Mouse (Mus musculus) C2C12 (cell line): ENCODE data around the gene 4930507D05Rik. TPM values are rescaled to one million over a fixed set of nuclear protein-coding genes. Genes with fewer than 3 reads are reported as not detected.
"Not testable (repeated sequence)": the region's sequence is repeated elsewhere in the genome, so short reads cannot be mapped to it uniquely, and the experiment has no call there.

ENCODE experiments used
- H3K27me3 ChIP-seq: one replicate; pipeline ENCODE4 v1.6.1; 2011; ENCODE audit not compliant: control insufficient read depth, insufficient read depth, insufficient read length
- H3K36me3 ChIP-seq: one replicate; pipeline ENCODE4 v1.6.1; 2011; ENCODE audit not compliant: control insufficient read depth, insufficient read depth
- H3K4me3 ChIP-seq: one replicate; pipeline ENCODE4 v1.5.1; 2011; ENCODE audit warnings: mild to moderate bottlenecking, control low read depth; ENCODE audit not compliant: poor library complexity, insufficient read depth, severe bottlenecking
- H3K79me2 ChIP-seq: one replicate; pipeline ENCODE4 v1.6.1; 2011; ENCODE audit not compliant: control insufficient read depth, insufficient read depth
- H3K79me3 ChIP-seq: one replicate; pipeline ENCODE4 v1.6.1; 2011; ENCODE audit warnings: low read depth, control low read depth
- H3ac ChIP-seq: one replicate; pipeline ENCODE3; 2011; ENCODE audit warnings: low read depth; ENCODE audit not compliant: control insufficient read depth, insufficient read length
- CEBPB ChIP-seq: IDR thresholded peaks from one replicate; pipeline ENCODE4 v1.6.1; 2011; ENCODE audit warnings: low read depth, mild to moderate bottlenecking, control low read depth, moderate library complexity
- CTCF ChIP-seq: IDR thresholded peaks from one replicate; pipeline ENCODE4 v1.5.1; 2011; ENCODE audit not compliant: control insufficient read depth, insufficient read depth, insufficient read length
- FOSL1 ChIP-seq: IDR thresholded peaks from one replicate; pipeline ENCODE4 v1.8.0; 2011; ENCODE audit warnings: mild to moderate bottlenecking, low read length; ENCODE audit not compliant: poor library complexity, insufficient read depth, severe bottlenecking
- MAX ChIP-seq: IDR thresholded peaks from one replicate; pipeline ENCODE4 v1.6.1; 2011; ENCODE audit warnings: mild to moderate bottlenecking, control low read depth
- MYOD1 ChIP-seq: IDR thresholded peaks from one replicate; pipeline ENCODE4 v1.6.1; 2011; ENCODE audit warnings: low read depth; ENCODE audit not compliant: control insufficient read depth, insufficient read length
- MYOG ChIP-seq: IDR thresholded peaks from one replicate; pipeline ENCODE4 v1.6.1; 2011; ENCODE audit not compliant: control insufficient read depth, insufficient read length; ENCODE audit errors: extremely low read depth
- USF1 ChIP-seq: IDR thresholded peaks from one replicate; pipeline ENCODE4 v1.6.1; 2011; ENCODE audit warnings: low read depth, mild to moderate bottlenecking, control low read depth, moderate library complexity
- polyA plus RNA-seq: library from polyadenylated mRNA; unstranded; fragments of >200 nt; fragmentation: generic; extraction: Trizol; gene quantifications from one replicate; pipeline ENCODE4 v1.2.1, GENCODE M21; 2012; ENCODE audit warnings: missing spikeins

Gene 4930507D05Rik
- polyA plus RNA-seq, 1 experiment, result 0.21 TPM

DNA sequence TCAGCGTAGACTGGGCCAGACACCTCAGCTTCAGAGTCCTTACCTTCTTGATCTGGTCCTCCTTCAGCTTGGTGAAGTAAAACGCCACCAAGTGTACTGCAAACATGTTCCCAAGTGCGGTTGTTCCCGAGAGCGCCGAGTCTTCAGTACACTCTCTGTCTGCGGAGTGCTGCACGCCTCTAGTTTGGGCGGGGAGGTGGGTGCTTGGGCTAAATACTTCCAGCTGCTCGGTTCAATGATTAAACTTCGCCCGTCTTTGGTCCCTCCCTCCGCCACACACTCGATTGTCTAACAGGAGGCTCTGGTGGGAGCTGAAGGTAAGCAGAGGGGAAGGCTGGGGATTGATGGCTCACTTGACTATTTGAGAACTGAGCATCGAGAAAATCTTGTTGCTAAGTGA, 27.0 kb upstream of the 4930507D05Rik start, which contains the start of gene Hkdc1:
TSS of gene Hkdc1 (minus strand) at position 237 of the 400 bp plus-strand sequence.
- no peak within 1 kb of the TSS for H3K4me3 ChIP-seq
- no peaks in the 10 kb centered on the region for H3K27me3 ChIP-seq
- H3K79me3 ChIP-seq, result no peaks in the 10 kb centered on the region
- TF ChIP-seq MYOG (no peak), MAX (no peak), USF1 (no peak)
- H3ac ChIP-seq, result no peak within 1 kb of the TSS
- no peaks in the 10 kb centered on the region for H3K36me3 ChIP-seq
- H3K79me2 ChIP-seq, result no peaks in the 10 kb centered on the region

DNA sequence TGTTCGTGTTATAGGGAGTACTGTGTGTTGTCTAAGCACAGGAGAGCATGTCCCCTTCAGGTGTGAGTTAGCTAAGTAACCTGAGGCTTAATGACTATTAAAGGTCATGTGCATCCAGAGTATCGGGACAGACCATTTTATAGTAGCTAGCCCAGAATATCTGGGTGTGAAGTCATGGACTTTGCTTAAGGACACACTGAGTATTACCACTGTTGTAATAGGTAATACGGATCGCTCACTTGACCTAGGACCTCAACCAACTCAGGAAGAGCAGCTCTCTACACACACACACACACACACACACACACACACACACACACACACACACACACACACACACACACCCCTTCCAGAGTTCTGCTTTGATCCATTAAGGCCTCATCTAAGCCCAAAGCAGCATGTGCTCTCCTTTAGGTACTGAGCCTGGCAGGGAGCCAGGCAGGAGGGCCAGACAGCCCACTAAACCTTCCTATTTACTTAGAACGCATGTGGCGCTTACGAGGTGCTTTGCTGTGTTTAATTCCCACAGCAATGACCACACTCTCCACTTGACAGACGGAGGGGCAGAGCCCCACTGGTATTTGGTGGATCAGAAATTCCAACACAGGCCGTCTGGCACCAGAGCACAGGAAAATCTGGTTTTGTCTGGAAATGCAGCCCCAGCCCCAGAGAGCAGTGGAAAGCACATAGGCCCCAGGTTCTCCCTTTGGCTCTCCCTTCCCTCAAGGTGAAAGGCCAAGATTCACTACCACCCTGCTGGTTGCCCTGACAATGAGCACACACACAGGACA, 24.0 kb upstream of the 4930507D05Rik start:
- Histone ChIP-seq H3ac (no peak overlapping the region), H3K79me2 (no peaks in the 10 kb centered on the region), H3K27me3 (no peaks in the 10 kb centered on the region), H3K79me3 (no peaks in the 10 kb centered on the region), H3K4me3 (no peak overlapping the region), H3K36me3 (peaks cover 25% of the 10 kb centered on the region)
- TF ChIP-seq MAX (no peak), CEBPB (no peak), MYOD1 (no peak), CTCF (no peak), USF1 (no peak), FOSL1 (no peak), MYOG (no peak)

DNA sequence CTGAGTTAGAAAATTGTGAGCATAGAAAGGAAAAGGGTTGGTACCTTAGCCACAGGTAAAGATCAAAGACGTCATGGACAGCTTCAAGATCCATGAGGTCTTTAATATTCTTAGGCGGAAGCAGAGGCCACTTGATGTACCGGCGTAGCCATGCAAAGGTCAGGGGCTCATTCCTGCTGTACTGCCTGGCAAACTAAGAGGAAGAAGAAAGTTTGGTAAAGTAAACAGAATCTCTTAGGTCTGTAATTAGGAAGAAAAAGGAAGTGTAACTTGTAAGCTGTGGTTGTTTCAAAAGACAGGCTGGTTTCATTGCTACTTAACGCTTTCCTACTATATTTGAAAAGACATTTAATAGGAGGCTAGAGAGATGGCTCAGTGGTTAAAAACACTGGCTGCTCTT, 18.9 kb upstream of the 4930507D05Rik start:
- Histone ChIP-seq H3K36me3 (peaks cover 76% of the 10 kb centered on the region), H3ac (no peak overlapping the region), H3K27me3 (no peaks in the 10 kb centered on the region), H3K4me3 (no peak overlapping the region), H3K79me3 (no peaks in the 10 kb centered on the region), H3K79me2 (no peaks in the 10 kb centered on the region)
- TF ChIP-seq MAX (no peak), MYOD1 (no peak), USF1 (no peak), MYOG (no peak), FOSL1 (no peak)

DNA sequence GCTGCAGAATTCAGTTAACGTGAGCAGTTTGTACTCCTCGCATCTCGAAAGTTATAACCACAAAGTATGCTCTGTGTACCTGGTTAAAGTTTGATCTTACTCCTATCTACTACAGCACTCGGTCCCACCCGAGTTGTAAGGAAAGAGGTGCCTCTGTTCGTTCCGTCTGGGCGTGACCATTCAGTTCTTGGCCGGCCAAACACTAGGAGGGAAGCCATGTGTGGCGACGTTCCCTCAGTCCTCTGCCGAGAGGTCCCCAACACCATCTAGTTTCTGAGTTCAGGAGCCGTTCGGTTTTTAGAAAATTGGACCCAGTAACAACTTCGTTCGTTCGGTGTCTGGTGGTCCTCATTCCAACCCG, 971 bp downstream of the 4930507D05Rik start:
- Histone ChIP-seq H3ac (peak overlapping the region; percentile 99), H3K36me3 (peaks cover 47% of the 10 kb centered on the region), H3K27me3 (no peaks in the 10 kb centered on the region), H3K79me2 (peaks cover 38% of the 10 kb centered on the region), H3K79me3 (peaks cover 18% of the 10 kb centered on the region), H3K4me3 (peak overlapping the region; percentile 97)
- no peak for TF ChIP-seq MYOG
- no peak for TF ChIP-seq CEBPB
- no peak for TF ChIP-seq CTCF
- no peak for TF ChIP-seq USF1
- no peak for TF ChIP-seq MAX
- no peak for TF ChIP-seq FOSL1
- no peak for TF ChIP-seq MYOD1

DNA sequence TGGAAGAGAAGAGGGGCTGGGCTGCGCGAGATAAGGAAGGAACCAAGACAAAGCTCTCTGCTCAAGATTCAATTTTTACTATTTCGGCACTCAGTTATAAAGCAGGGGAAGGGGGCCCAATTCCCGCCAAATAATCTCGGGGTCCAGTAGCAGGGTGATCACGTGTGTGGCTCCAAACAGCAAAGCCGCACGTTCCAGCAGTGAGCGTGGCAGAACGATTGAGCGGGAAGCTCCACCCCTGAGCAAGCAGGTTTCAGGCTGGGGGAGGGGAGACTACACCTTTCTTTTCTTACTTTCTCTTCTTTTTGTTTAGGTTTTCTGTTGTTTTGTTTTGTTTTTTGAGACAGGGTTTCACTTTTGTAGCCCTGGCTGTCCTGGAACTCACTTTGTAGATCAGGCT, 2.7 kb downstream of the 4930507D05Rik start:
- H3K4me3 ChIP-seq, H3ac ChIP-seq, H3K27me3 ChIP-seq: not testable (repeated sequence)
- peaks cover 26% of the 10 kb centered on the region for H3K79me2 ChIP-seq
- peaks cover 18% of the 10 kb centered on the region for H3K79me3 ChIP-seq
- H3K36me3 ChIP-seq, result peaks cover 47% of the 10 kb centered on the region

DNA sequence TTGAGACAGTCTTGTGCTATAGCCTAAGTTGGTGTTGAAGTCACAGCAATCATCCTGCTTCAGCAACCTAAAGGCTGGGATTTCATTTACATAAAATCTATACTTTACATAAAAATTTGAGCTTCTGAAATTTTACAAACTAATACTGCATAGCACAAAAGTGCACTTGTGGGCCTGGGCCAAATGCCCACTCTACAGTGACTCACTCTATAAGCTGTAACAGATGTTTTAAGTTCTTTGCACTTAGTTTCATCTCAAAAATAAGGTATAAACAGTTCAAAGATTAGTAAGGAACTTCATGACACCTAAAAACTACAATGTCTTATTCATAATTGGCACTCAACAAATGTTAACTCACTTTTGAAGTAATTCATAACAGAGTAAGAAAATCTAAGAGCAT, 12.0 kb downstream of the 4930507D05Rik start:
- Histone ChIP-seq H3ac (no peak overlapping the region), H3K4me3 (no peak overlapping the region), H3K27me3 (no peaks in the 10 kb centered on the region), H3K79me2 (peaks cover 3% of the 10 kb centered on the region), H3K36me3 (peaks cover 75% of the 10 kb centered on the region), H3K79me3 (peaks cover 1% of the 10 kb centered on the region)
- TF ChIP-seq FOSL1, result no peak
- TF ChIP-seq USF1, result no peak
- TF ChIP-seq CTCF, result no peak
- TF ChIP-seq MYOG, result no peak
- TF ChIP-seq MAX, result no peak
- TF ChIP-seq MYOD1, result no peak
- no peak for TF ChIP-seq CEBPB
